Comparison of ENCODE assay signal across 9 mouse cellular contexts in genomic region chr10:52216797-52217563, GRCm38 (mm10). TPM values are rescaled to one million over a fixed set of nuclear protein-coding genes. Genes with fewer than 3 reads are reported as not detected.
DNase-seq lines count a peak whose midpoint lies in the region; ATAC-seq and TF ChIP-seq lines count a peak whose summit lies in the region.
"Had no signal": no experiment of that assay in that cellular context is flagged by ENCODE, and none has a peak within 500 bp of the region (broad histone marks: within the 10 kb centered on the region; RNA-seq: fewer than 3 reads in every experiment).

No protein-coding gene starts in this region.

- no peak overlapping the region for H3K27ac ChIP-seq in liver, embryonic 12.5 days
- no peak overlapping the region for H3K27ac ChIP-seq in cortical plate, adult 2 months (ENCODE audit: insufficient read depth, low read length)
- H3K27ac ChIP-seq in heart, postnatal 0 days (ENCODE audit: low read depth) = no peak overlapping the region
- H3K27ac ChIP-seq: limb, embryonic 12.5 days had no signal

- TF ChIP-seq EP300 in heart, postnatal 0 days (IDR thresholded peaks at IDR 0.05; ENCODE audit: low read depth) = no peak

- no peaks in the 10 kb centered on the region for H3K27me3 ChIP-seq in liver, embryonic 12.5 days (replicated peaks)
- no peaks in the 10 kb centered on the region for H3K27me3 ChIP-seq in heart, postnatal 0 days (ENCODE audit: control insufficient read depth, insufficient read depth, low read length)
- H3K27me3 ChIP-seq: limb, embryonic 12.5 days had no signal

- H3K4me1 ChIP-seq in liver, embryonic 12.5 days = no peaks in the 10 kb centered on the region
- no peaks in the 10 kb centered on the region for H3K4me1 ChIP-seq in cortical plate, adult 2 months (ENCODE audit: control insufficient read depth, insufficient read depth, low read length)
- H3K4me1 ChIP-seq in heart, postnatal 0 days (ENCODE audit: control insufficient read depth, insufficient read depth) = no peaks in the 10 kb centered on the region
- H3K4me1 ChIP-seq: limb, embryonic 12.5 days had no signal

- no peak overlapping the region for H3K9ac ChIP-seq in liver, embryonic 12.5 days
- no peak overlapping the region for H3K9ac ChIP-seq in heart, postnatal 0 days (replicated peaks; ENCODE audit: low read depth, low read length)
- H3K9ac ChIP-seq: limb, embryonic 12.5 days had no signal

- no peak overlapping the region for H3K4me2 ChIP-seq in liver, embryonic 12.5 days
- no peak overlapping the region for H3K4me2 ChIP-seq in heart, postnatal 0 days (ENCODE audit: low read depth, low read length)
- H3K4me2 ChIP-seq: limb, embryonic 12.5 days had no signal

- WGBS in liver, embryonic 12.5 days (ENCODE audit: insufficient replicate concordance) = 23% methylated on average over 7 of the region's 7 CpGs
- 20% methylated on average over 7 of the region's 7 CpGs for WGBS in heart, postnatal 0 days

- H3K36me3 ChIP-seq in liver, embryonic 12.5 days = no peaks in the 10 kb centered on the region
- no peaks in the 10 kb centered on the region for H3K36me3 ChIP-seq in heart, postnatal 0 days (replicated peaks; ENCODE audit: control insufficient read depth, insufficient read depth, low read length)
- H3K36me3 ChIP-seq: limb, embryonic 12.5 days had no signal

- no peak for ATAC-seq in liver, embryonic 12.5 days
- no peak for ATAC-seq in heart, postnatal 0 days (ENCODE audit: insufficient read depth, low read depth)
- ATAC-seq in neutrophil, adult 5-6 weeks (ENCODE audit: extremely low read depth, insufficient number of reproducible peaks, low FRiP score, poor library complexity, severe bottlenecking) = peak; percentile 53

- peak; percentile 85 for TF ChIP-seq CTCF in cortical plate, adult 2 months (IDR thresholded peaks at IDR 0.05; ENCODE audit: extremely low read depth, insufficient read depth, low read length)
- peak; percentile 87 for TF ChIP-seq CTCF in heart, postnatal 0 days (IDR thresholded peaks at IDR 0.05; ENCODE audit: low read depth)

- H3K9me3 ChIP-seq in liver, embryonic 12.5 days (replicated peaks) = no peaks in the 10 kb centered on the region
- H3K9me3 ChIP-seq in heart, postnatal 0 days (replicated peaks; ENCODE audit: control insufficient read depth, low read length) = no peaks in the 10 kb centered on the region
- H3K9me3 ChIP-seq: limb, embryonic 12.5 days had no signal

- H3K4me3 ChIP-seq in liver, embryonic 12.5 days = no peak overlapping the region
- no peak overlapping the region for H3K4me3 ChIP-seq in cortical plate, adult 2 months (ENCODE audit: insufficient read depth, low read length)
- H3K4me3 ChIP-seq in heart, postnatal 0 days (ENCODE audit: low read depth, low read length) = no peak overlapping the region
- H3K4me3 ChIP-seq: limb, embryonic 12.5 days had no signal

- DNase-seq in liver = peak; percentile 49
- DNase-seq in heart, postnatal 0 days (ENCODE audit: low spot score) = peak; percentile 46
- peak; percentile 84 for DNase-seq in kidney, postnatal 10 days
- DNase-seq in lung, adult 18-20 months = peak; percentile 65 to 71
- DNase-seq in thymus, postnatal 14 days = peak; percentile 31

- no peak for TF ChIP-seq POLR2A in cortical plate, adult 2 months (IDR thresholded peaks at IDR 0.05; ENCODE audit: extremely low read depth, insufficient read depth, low read length)

RNA-seq across cellular contexts. Expression of gene Dcbld1, which starts 16.4 kb away (rescaled TPM):
- 7.5 and 8.7 TPM in 2 replicates for polyA plus RNA-seq in liver, embryonic 12.5 days (2016; fragmentation: Nextera tagmentation; extraction: Ambion mirVana)
- 5.7 and 5.9 TPM in 2 replicates for polyA plus RNA-seq in cortical plate, adult 2 months (2012; rRNA removed)
- total RNA-seq in heart, postnatal 0 days (2014; rRNA removed; ENCODE audit: low replicate concordance) = 1.9 and 6.5 TPM in 2 replicates
- 4.1 and 5.1 TPM in 2 replicates for polyA plus RNA-seq in heart, postnatal 0 days (2015; fragmentation: Nextera tagmentation; extraction: Ambion mirVana)
- total RNA-seq in neutrophil, adult 5-6 weeks (2017) = 0.86 and 1.2 TPM in 2 replicates

RNA-seq across cellular contexts. Expression of gene Ros1, which starts 21.9 kb away (rescaled TPM):
- 0.07 and 0.08 TPM in 2 replicates for polyA plus RNA-seq in liver, embryonic 12.5 days (2016; fragmentation: Nextera tagmentation; extraction: Ambion mirVana)
- not detected in 2 replicates for polyA plus RNA-seq in cortical plate, adult 2 months (2012; rRNA removed)
- total RNA-seq in heart, postnatal 0 days (2014; rRNA removed; ENCODE audit: low replicate concordance) = not detected in 2 replicates
- polyA plus RNA-seq in heart, postnatal 0 days (2015; fragmentation: Nextera tagmentation; extraction: Ambion mirVana) = not detected in 2 replicates
- total RNA-seq in neutrophil, adult 5-6 weeks (2017) = not detected in 2 replicates
- polyA plus RNA-seq: limb, embryonic 12.5 days had no signal

Comparison
In these comparisons a context has a peak if more than half of its experiments do, and no peak if none do; other contexts are left out.
1. DNase-seq: peak in every context shown above with its lines; median percentile 84 in kidney, postnatal 10 days; 68 in lung, adult 18-20 months; 49 in liver; 46 in heart, postnatal 0 days; 31 in thymus, postnatal 14 days.